Mouse (Mus musculus) erythroblast, embryonic 14.5 days (primary cell): ENCODE results near the gene Rab42. TPM values are rescaled to one million over a fixed set of nuclear protein-coding genes. Genes with fewer than 3 reads are reported as not detected.
A peak's percentile ranks its signal among the peaks of the same experiment; 100 is the strongest.
"Not testable (repeated sequence)": the region's sequence is repeated elsewhere in the genome, so short reads cannot be mapped to it uniquely, and the experiment has no call there.

ENCODE experiments used
- H3K27me3 ChIP-seq: 2 replicates; pipeline ENCODE4 v1.6.1; 2012; ENCODE audit warnings: inconsistent platforms; ENCODE audit not compliant: control insufficient read depth
- H3K36me3 ChIP-seq: 2 replicates; pipeline ENCODE4 v1.6.1; 2012; ENCODE audit warnings: mild to moderate bottlenecking, inconsistent platforms; ENCODE audit not compliant: control insufficient read depth
- H3K4me1 ChIP-seq: 2 replicates; pipeline ENCODE4 v1.6.1; 2012; ENCODE audit warnings: inconsistent platforms; ENCODE audit not compliant: control insufficient read depth
- H3K4me3 ChIP-seq: replicated peaks from 2 replicates; pipeline ENCODE3; 2012; ENCODE audit warnings: moderate library complexity, mild to moderate bottlenecking, inconsistent platforms
- H3K9me3 ChIP-seq: 2 replicates; pipeline ENCODE4 v1.6.1; 2012; ENCODE audit warnings: low read length, inconsistent platforms, mixed read lengths; ENCODE audit not compliant: control insufficient read depth
- GATA1 ChIP-seq: IDR thresholded peaks from 2 replicates; pipeline ENCODE4 v1.6.1; 2012; ENCODE audit warnings: low read length, inconsistent platforms, mixed read lengths
- TAL1 ChIP-seq: IDR thresholded peaks from 3 replicates; pipeline ENCODE4 v1.6.1; 2012; ENCODE audit warnings: low read length, inconsistent platforms, mixed read lengths
- polyA plus RNA-seq: library from polyadenylated mRNA; stranded (reverse); fragments of >175 nt; gene quantifications from 2 replicates; pipeline ENCODE4 v1.2.3, GENCODE M21; 2012

Rab42 gene
- polyA plus RNA-seq, 1 experiment, result 0.05 TPM

DNA sequence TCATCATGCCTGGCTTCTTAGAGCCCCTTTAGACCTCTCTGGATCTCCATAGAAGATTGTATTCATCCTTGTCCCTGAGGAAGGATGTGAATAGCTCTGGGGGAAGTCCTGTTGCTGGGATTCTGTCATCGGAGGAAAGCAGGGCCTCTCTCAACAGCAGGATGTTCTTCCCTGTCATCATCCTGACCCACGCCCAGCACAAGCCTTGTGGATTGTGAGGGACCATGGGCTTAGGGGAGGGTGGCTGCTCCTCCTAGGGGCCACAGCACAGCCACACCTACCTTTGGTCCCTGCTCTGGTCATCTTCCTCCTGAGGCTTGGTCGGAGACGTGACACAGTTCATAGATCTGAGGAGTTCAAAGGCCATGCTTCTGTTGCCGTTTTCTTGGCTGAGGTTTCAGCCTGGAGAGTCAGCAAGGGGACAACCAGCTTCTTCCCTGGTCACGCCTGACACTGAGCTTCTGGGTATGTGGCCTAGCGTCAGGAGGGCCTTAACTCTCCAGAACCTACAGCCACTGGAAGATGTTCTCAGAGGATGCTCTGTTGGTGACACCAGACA lies 9.4 kb downstream of the Rab42 start:
- peaks cover 10% of the 10 kb centered on the region for H3K9me3 ChIP-seq
- H3K36me3 ChIP-seq, result peaks cover 68% of the 10 kb centered on the region
- no peaks in the 10 kb centered on the region for H3K27me3 ChIP-seq
- no peak overlapping the region for H3K4me3 ChIP-seq
- TF ChIP-seq TAL1 (no peak), GATA1 (no peak)
- H3K4me1 ChIP-seq, result peaks cover 12% of the 10 kb centered on the region

DNA sequence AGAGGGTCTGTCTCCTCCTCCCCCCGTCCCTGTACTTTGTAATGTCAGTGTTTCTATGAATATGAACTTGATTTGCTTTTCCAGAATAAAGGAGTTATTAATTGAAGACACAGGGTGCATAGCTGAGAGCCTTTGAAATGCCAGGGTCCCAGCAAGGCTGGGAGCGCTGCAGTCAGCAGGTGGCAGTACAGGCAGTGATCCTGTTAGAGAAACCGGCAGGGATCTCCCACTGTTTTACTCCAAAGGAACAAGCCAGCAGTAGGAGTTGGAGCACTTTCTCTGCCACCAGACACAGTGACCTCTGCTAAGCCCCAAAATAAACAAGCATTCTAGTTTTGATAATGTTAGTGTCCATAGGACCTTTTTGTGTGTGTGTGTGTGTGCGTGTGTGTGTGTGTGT lies 10.2 kb downstream of the Rab42 start:
- no peaks in the 10 kb centered on the region for H3K27me3 ChIP-seq
- H3K4me3 ChIP-seq, result no peak overlapping the region
- peaks cover 70% of the 10 kb centered on the region for H3K36me3 ChIP-seq
- TF ChIP-seq TAL1, result no peak
- TF ChIP-seq GATA1, result no peak
- peaks cover 12% of the 10 kb centered on the region for H3K4me1 ChIP-seq
- peaks cover 10% of the 10 kb centered on the region for H3K9me3 ChIP-seq

DNA sequence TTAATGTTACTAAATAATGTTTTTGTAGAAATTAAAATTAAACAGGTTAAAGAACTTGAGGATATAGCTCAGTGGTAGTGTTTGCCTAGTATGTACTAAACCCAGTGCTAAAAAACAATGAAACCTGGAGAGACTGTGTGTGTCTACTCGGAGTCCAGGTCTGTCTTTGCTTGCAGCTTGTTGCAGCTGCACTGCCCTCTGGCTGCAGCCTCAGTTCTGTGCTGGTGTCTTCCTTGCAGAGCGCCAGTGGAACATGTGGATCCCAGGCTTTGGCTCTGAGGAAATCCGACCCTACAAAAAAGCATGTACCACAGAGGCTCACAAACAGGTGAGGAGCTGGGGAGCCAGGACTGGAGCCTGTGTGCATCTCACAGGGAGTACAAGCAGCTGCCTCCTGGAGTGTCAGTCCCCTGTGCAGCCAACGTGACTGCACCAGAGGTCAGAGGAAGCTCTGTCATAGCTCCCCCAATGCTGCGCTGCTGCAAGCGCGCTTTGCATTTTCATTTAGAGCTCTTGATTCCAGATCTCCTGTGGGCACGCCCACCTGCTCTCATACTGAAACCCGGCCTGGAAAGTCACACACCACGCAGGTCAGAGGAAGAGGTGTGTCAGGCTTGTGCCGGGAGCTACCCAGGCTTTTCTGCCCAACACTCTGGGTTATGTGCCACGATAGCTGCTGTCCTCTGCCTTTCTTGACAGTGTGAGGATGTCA lies 11.4 kb downstream of the Rab42 start:
- Histone ChIP-seq H3K9me3 (peaks cover 10% of the 10 kb centered on the region), H3K4me3 (no peak overlapping the region), H3K36me3 (peaks cover 81% of the 10 kb centered on the region), H3K27me3 (no peaks in the 10 kb centered on the region), H3K4me1 (peaks cover 12% of the 10 kb centered on the region)
- TF ChIP-seq GATA1 (no peak), TAL1 (no peak)

DNA sequence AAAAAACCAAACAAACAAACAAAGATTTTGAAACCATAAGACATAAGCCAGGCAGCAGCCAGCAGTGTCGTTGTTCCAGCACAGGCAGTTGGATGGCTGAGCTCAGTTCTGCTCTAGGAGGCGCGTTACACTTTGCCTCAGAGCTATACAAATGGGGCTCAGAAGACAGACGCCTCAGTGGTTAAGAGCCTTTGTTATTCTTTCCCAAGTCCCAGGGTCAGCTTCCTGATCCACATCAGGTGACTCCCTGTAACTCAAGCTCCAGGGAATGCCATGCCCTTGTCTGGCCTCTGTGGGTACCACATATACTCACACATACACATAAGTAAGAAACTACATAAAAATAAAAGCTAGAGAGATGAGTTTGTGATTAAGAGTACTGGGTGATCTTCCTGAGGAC lies 12.1 kb downstream of the Rab42 start:
- Histone ChIP-seq H3K36me3 (peaks cover 88% of the 10 kb centered on the region), H3K27me3 (no peaks in the 10 kb centered on the region), H3K4me1 (peaks cover 12% of the 10 kb centered on the region), H3K9me3 (peaks cover 13% of the 10 kb centered on the region), H3K4me3 (no peak overlapping the region)
- TF ChIP-seq GATA1 (no peak), TAL1 (no peak)

DNA sequence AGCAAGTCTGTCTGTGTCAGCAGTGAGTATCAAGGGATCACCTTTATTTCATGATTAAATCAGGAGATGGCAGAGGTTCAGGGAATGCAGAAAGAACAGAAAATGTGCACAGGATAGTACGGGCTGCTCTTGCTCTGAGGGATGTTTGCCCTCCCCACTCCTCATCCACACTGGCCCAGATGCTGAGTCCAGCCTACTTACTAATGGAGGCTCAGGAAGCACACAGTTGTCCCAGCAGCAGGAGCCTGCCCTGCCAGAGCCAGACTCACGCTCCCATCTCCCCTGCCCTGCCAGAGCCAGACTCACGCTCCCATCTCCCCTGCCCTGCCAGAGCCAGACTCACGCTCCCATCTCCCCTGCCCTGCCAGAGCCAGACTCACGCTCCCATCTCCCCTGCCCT lies 14.3 kb downstream of the Rab42 start:
- not testable (repeated sequence) for H3K4me3 ChIP-seq, H3K4me1 ChIP-seq, H3K27me3 ChIP-seq
- H3K9me3 ChIP-seq, result peaks cover 13% of the 10 kb centered on the region
- peaks cover 89% of the 10 kb centered on the region for H3K36me3 ChIP-seq

DNA sequence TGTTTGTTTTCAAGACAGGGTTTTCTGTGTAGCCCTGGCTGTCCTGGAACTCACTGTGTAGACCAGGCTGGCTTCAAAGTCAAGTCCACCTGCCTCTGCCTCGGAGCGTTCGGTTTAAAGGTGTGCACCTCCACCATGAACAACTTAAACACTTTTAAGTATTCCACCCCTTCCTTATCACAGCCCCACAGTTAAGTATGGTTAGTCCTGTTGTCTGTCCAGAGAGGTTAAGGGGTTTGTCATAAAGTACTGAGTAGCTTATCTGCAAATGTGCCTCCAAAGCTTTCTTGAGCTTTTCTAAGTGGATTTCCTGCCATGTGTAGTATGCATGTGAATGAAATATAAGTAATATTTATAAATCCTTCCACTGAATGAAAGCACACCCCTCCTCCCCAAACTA lies 27.2 kb downstream of the Rab42 start:
- TF ChIP-seq GATA1 (no peak), TAL1 (no peak)
- Histone ChIP-seq H3K9me3 (no peaks in the 10 kb centered on the region), H3K4me1 (peaks cover 55% of the 10 kb centered on the region), H3K36me3 (peaks cover 43% of the 10 kb centered on the region), H3K27me3 (no peaks in the 10 kb centered on the region), H3K4me3 (peak overlapping the region; percentile 87)

DNA sequence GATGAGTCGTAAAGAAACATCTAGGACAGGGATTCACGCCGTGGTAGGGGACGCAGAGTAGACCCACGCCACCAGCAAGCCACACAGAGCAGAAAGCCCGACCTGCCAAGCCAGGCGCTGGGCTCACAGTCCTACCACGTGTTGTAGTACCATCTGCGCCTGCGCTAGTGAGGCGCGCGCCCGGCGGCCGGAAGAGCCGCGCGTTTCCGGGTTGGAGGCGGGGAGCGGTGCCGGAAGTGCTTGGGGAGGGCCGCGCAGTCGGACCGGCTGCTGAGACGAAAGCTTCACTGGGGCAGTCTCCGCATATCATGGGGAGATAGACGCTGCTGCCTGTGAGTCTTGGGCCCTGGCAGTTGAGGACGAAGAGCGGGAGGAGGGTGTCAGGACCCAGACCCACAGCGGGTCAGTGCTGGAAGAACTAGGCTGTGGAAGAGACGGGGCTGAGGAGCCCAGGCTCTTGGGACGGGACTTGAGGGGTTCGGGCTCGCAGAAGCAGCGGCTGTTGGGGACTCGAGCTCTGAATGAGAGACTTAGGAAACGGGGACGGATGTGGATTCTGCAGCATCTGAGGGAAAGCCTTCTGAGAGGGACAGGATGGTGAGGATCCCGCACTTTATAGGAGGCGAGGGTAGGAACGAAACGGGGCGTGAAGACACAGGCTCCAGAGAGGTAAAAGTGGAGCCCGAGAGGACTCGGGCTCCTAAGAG lies 28.9 kb downstream of the Rab42 start, which contains the start of gene Taf12:
Gene Taf12 (plus strand): TSS at position 220 of the 707 bp plus-strand sequence.
- Histone ChIP-seq H3K4me1 (peaks cover 69% of the 10 kb centered on the region), H3K4me3 (peak within 1 kb of the TSS; percentile 87), H3K27me3 (no peaks in the 10 kb centered on the region), H3K9me3 (no peaks in the 10 kb centered on the region), H3K36me3 (peaks cover 29% of the 10 kb centered on the region)
- TF ChIP-seq TAL1 (no peak), GATA1 (no peak)

DNA sequence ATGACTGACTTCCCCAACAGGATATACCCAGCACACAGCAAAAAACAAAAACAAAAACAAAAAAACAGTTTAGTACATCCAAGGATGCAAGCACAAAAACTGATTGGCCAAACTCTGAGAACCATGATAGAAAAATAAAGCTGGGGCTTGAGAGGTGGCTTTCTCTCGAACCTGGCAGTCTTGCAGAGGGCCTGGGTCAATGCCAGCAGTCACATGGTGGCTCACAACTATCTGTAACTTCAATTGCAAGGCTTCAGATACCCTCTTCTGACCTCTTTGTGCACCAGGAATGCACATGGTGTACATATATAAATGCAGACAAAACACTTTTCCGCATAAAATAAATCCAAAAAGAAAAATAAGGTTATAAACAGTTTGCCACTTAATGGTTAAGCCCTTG lies 30.0 kb downstream of the Rab42 start:
- H3K4me1 ChIP-seq, result peaks cover 74% of the 10 kb centered on the region
- H3K27me3 ChIP-seq, result no peaks in the 10 kb centered on the region
- H3K36me3 ChIP-seq, result peaks cover 19% of the 10 kb centered on the region
- H3K9me3 ChIP-seq, result no peaks in the 10 kb centered on the region
- H3K4me3 ChIP-seq, result peak overlapping the region; percentile 87
- TF ChIP-seq GATA1 (no peak), TAL1 (no peak)

DNA sequence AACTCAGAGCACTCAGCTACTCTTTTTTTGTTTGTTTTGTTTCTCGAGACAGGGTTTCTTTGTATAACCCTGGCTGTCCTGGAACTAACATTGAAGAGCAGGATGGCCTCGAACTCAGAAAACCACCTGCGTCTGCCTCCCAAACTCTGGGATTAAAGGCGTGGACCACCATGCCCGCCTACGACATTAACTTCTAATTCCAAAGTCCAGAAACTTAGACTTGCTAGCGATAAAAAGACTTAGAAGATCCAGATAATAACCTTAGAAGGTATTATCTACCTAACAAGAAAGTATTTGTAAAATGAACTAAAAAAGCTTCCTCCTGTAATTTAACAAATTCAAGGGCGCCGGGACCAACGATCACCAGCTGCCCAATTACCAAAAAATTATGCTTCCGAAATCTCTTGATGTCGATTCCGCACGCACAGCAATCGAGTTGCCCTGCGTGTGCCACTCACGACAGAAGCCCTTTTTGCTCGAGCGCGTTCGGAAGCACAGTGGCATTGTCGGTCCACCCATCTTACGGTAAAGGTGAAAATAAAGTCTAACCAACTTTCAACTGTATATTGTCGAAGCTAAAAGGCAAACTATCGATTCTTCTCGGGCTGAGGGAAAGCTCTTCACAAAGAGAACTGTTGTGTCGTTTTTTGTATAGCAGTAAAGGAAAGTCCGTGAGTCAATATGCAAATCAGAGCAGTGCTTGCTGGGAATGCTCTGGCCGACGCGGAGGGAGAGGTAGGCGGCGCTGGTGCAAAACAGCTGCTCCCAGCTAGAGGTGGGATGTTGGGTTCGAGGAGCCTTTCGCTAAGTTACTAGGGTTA lies 33.2 kb downstream of the Rab42 start:
- H3K9me3 ChIP-seq, result no peaks in the 10 kb centered on the region
- H3K36me3 ChIP-seq, result no peaks in the 10 kb centered on the region
- peak overlapping the region; percentile 61 for H3K4me3 ChIP-seq
- no peaks in the 10 kb centered on the region for H3K27me3 ChIP-seq
- TF ChIP-seq TAL1 (no peak), GATA1 (no peak)
- H3K4me1 ChIP-seq, result peaks cover 53% of the 10 kb centered on the region
